Mouse (Mus musculus) MEL (cell line): ENCODE data around the gene Robo1. TPM values are rescaled to one million over a fixed set of nuclear protein-coding genes. Genes with fewer than 3 reads are reported as not detected.

Experiments used
- DNase-seq: peaks from one replicate; pipeline ENCODE4 v3.0.0; 2011; ENCODE audit warnings: low read depth, low spot score
- H3K27ac ChIP-seq: 2 replicates; pipeline ENCODE4 v1.5.1; 2012; ENCODE audit warnings: low read depth, mild to moderate bottlenecking, control low read depth, low read length, moderate library complexity; ENCODE audit not compliant: control insufficient read depth
- H3K27me3 ChIP-seq, 2 experiments: fragments of 150-350 bp in 1 of 2; sonication (generic) in 1 of 2; 2 replicates each; pipeline ENCODE4 v1.6.1; 2012; ENCODE audit warnings: low read length in 2 of 2, mild to moderate bottlenecking in 2 of 2, improper control_type of control experiment in 1 of 2, moderate library complexity in 1 of 2; ENCODE audit not compliant: insufficient read depth in 2 of 2, control insufficient read depth in 1 of 2
- H3K36me3 ChIP-seq, 2 experiments: 2 replicates each; pipeline ENCODE4 v1.6.1; 2012 to 2014; ENCODE audit warnings: low read length in 2 of 2, improper control_type of control experiment in 1 of 2, inconsistent platforms in 1 of 2, mild to moderate bottlenecking in 1 of 2; ENCODE audit not compliant: insufficient read depth in 2 of 2, control insufficient read depth in 1 of 2
- H3K4me1 ChIP-seq, 2 experiments: fragments of 150-350 bp in 1 of 2; sonication (generic) in 1 of 2; 2 replicates each; pipeline ENCODE4 v1.6.1; 2012; ENCODE audit warnings: low read length in 2 of 2, improper control_type of control experiment in 1 of 2, mild to moderate bottlenecking in 1 of 2; ENCODE audit not compliant: insufficient read depth in 2 of 2, control insufficient read depth in 1 of 2
- H3K4me3 ChIP-seq, 2 experiments: fragments of 150-350 bp in 1 of 2; sonication (generic) in 1 of 2; 2 replicates each; pipeline ENCODE4 v1.5.1; 2012; ENCODE audit warnings: low read depth in 2 of 2, low read length in 2 of 2, mild to moderate bottlenecking in 2 of 2, moderate library complexity in 2 of 2, control low read depth in 1 of 2, improper control_type of control experiment in 1 of 2; ENCODE audit not compliant: control insufficient read depth in 1 of 2, insufficient read depth in 1 of 2
- H3K79me2 ChIP-seq: 2 replicates; pipeline ENCODE4 v1.6.1; 2012; ENCODE audit warnings: mild to moderate bottlenecking, low read length, moderate library complexity; ENCODE audit not compliant: control insufficient read depth, poor library complexity, insufficient read depth
- H3K9ac ChIP-seq: 2 replicates; pipeline ENCODE4 v1.6.1; 2012; ENCODE audit warnings: low read depth, mild to moderate bottlenecking, control low read depth, low read length, moderate library complexity; ENCODE audit not compliant: control insufficient read depth, poor library complexity, severe bottlenecking
- H3K9me3 ChIP-seq: fragments of 150-350 bp; sonication (generic); replicated peaks from 2 replicates; pipeline ENCODE4 v1.6.1; 2012; ENCODE audit warnings: mild to moderate bottlenecking, low read length, improper control_type of control experiment, moderate library complexity; ENCODE audit not compliant: insufficient read depth
- BHLHE40 ChIP-seq: IDR thresholded peaks from 2 replicates; pipeline ENCODE4 v1.6.1; 2012; ENCODE audit warnings: low read depth, mild to moderate bottlenecking, inconsistent platforms, low read length, improper control_type of control experiment, borderline replicate concordance
- CTCF ChIP-seq, 3 experiments: IDR thresholded peaks in 2 of 3; conservative IDR thresholded peaks in 1 of 3; 2 replicates each; pipeline ENCODE4 v1.5.1; 2011 to 2012; ENCODE audit warnings: low read length in 3 of 3, low read depth in 2 of 3, mild to moderate bottlenecking in 2 of 3, improper control_type of control experiment in 1 of 3, inconsistent platforms in 1 of 3, mixed read lengths in 1 of 3, moderate library complexity in 1 of 3; ENCODE audit not compliant: control insufficient read depth in 1 of 3, insufficient read depth in 1 of 3, poor library complexity in 1 of 3, severe bottlenecking in 1 of 3
- E2F4 ChIP-seq: IDR thresholded peaks from 2 replicates; pipeline ENCODE4 v1.6.1; 2011; ENCODE audit warnings: low read depth, low read length, improper control_type of control experiment, borderline replicate concordance
- GABPA ChIP-seq: IDR thresholded peaks from 2 replicates; pipeline ENCODE4 v1.6.1; 2012; ENCODE audit warnings: low read depth, mild to moderate bottlenecking, inconsistent platforms, low read length, improper control_type of control experiment, moderate library complexity
- GATA1 ChIP-seq: IDR thresholded peaks from 2 replicates; pipeline ENCODE4 v1.6.1; 2011; ENCODE audit warnings: low read depth, low read length, improper control_type of control experiment
- HCFC1 ChIP-seq: IDR thresholded peaks from 2 replicates; pipeline ENCODE4 v1.6.1; 2012; ENCODE audit warnings: low read depth, mild to moderate bottlenecking, inconsistent platforms, low read length, improper control_type of control experiment, moderate library complexity
- JUND ChIP-seq: IDR thresholded peaks from 2 replicates; pipeline ENCODE4 v1.6.1; 2011; ENCODE audit warnings: low read depth, mild to moderate bottlenecking, improper control_type of control experiment, low read length
- MAFK ChIP-seq: IDR thresholded peaks from 2 replicates; pipeline ENCODE4 v1.6.1; 2011; ENCODE audit warnings: low read depth, mild to moderate bottlenecking, low read length, improper control_type of control experiment, borderline replicate concordance
- MAX ChIP-seq: IDR thresholded peaks from 2 replicates; pipeline ENCODE4 v1.6.1; 2011; ENCODE audit warnings: low read length, improper control_type of control experiment
- NELFE ChIP-seq: IDR thresholded peaks from 2 replicates; pipeline ENCODE4 v1.6.1; 2011; ENCODE audit warnings: low read depth, low read length, improper control_type of control experiment
- POLR2A ChIP-seq, 2 experiments: IDR thresholded peaks; 2 replicates each; pipeline ENCODE4 v1.6.1; 2011 to 2012; ENCODE audit warnings: low read length in 2 of 2, mild to moderate bottlenecking in 2 of 2, control low read depth in 1 of 2, improper control_type of control experiment in 1 of 2, low read depth in 1 of 2, moderate library complexity in 1 of 2; ENCODE audit not compliant: control insufficient read depth in 1 of 2, insufficient read depth in 1 of 2, poor library complexity in 1 of 2
- RCOR1 ChIP-seq: IDR thresholded peaks from 2 replicates; pipeline ENCODE4 v1.6.1; 2012; ENCODE audit warnings: low read depth, mild to moderate bottlenecking, inconsistent platforms, low read length, improper control_type of control experiment
- SIN3A ChIP-seq: IDR thresholded peaks from 2 replicates; pipeline ENCODE4 v1.6.1; 2012; ENCODE audit warnings: low read length, improper control_type of control experiment, inconsistent platforms
- SMC3 ChIP-seq: IDR thresholded peaks from 2 replicates; pipeline ENCODE4 v1.6.1; 2011; ENCODE audit warnings: low read depth, low read length, improper control_type of control experiment
- TAL1 ChIP-seq: IDR thresholded peaks from 2 replicates; pipeline ENCODE4 v1.6.1; 2012; ENCODE audit warnings: mild to moderate bottlenecking, inconsistent platforms, low read length, moderate library complexity, mixed read lengths
- UBTF ChIP-seq: IDR thresholded peaks from 2 replicates; pipeline ENCODE4 v1.6.1; 2012; ENCODE audit warnings: low read depth, mild to moderate bottlenecking, inconsistent platforms, low read length, improper control_type of control experiment, moderate library complexity, borderline replicate concordance; ENCODE audit not compliant: insufficient read depth
- USF1 ChIP-seq: IDR thresholded peaks from 2 replicates; pipeline ENCODE4 v1.6.1; 2014; ENCODE audit warnings: low read depth, mild to moderate bottlenecking, inconsistent platforms, low read length, improper control_type of control experiment, moderate library complexity
- USF2 ChIP-seq, 2 experiments: IDR thresholded peaks; 2 replicates each; pipeline ENCODE4 v1.6.1; 2011 to 2012; ENCODE audit warnings: improper control_type of control experiment in 2 of 2, low read length in 2 of 2, borderline replicate concordance in 1 of 2, inconsistent platforms in 1 of 2, low read depth in 1 of 2, mild to moderate bottlenecking in 1 of 2; ENCODE audit not compliant: insufficient read depth in 1 of 2
- ZC3H11A ChIP-seq: IDR thresholded peaks from 2 replicates; pipeline ENCODE4 v1.6.1; 2012; ENCODE audit warnings: low read depth, mild to moderate bottlenecking, inconsistent platforms, low read length, improper control_type of control experiment
- polyA plus RNA-seq, 2 experiments: library from polyadenylated mRNA; stranded (reverse) in 1 of 2; unstranded in 1 of 2; fragments of >175 nt in 1 of 2; fragments of >200 nt in 1 of 2; gene quantifications; 2 replicates each; pipeline versions ENCODE4 v1.2.1 to v1.2.4; 2012; ENCODE audit warnings: low replicate concordance in 2 of 2, low read depth in 1 of 2; ENCODE audit not compliant: insufficient read length in 2 of 2, insufficient read depth in 1 of 2, missing spikeins in 1 of 2
- total RNA-seq: library from RNA; depleted of rRNA; stranded (reverse); fragments of 300-350 nt; gene quantifications from 2 replicates; pipeline ENCODE4 v1.2.3, GENCODE M21; 2012

The Robo1 gene
- total and polyA plus RNA-seq, 3 experiments, result not detected

GRCm38 (mm10) chr16:72740218-72740617 is 432.1 kb downstream of the Robo1 start:
- no peaks in the 10 kb centered on the region for H3K9me3 ChIP-seq
- H3K27me3 ChIP-seq, result no peaks in the 10 kb centered on the region
- H3K4me3 ChIP-seq, result no peak overlapping the region
- H3K79me2 ChIP-seq, result no peaks in the 10 kb centered on the region
- no peak overlapping the region for H3K27ac ChIP-seq
- no peak for DNase-seq
- no peak overlapping the region for H3K9ac ChIP-seq
- H3K4me1 ChIP-seq, result no peaks in the 10 kb centered on the region
- TF ChIP-seq CTCF (IDR thresholded peaks at IDR 0.05 in 2 of 3, conservative IDR thresholded peaks at IDR 0.05 in 1 of 3; ENCODE audit: control insufficient read depth in 1 of 3, insufficient read depth in 1 of 3, low read depth in 2 of 3, low read length in 3 of 3, poor library complexity in 1 of 3, severe bottlenecking in 1 of 3) (no peak), E2F4 (no peak), USF1 (no peak), SMC3 (no peak), GABPA (no peak), UBTF (no peak), GATA1 (no peak), MAX (no peak), POLR2A (IDR thresholded peaks at IDR 0.05; ENCODE audit: control insufficient read depth in 1 of 2, insufficient read depth in 1 of 2, low read depth in 1 of 2, low read length in 2 of 2, poor library complexity in 1 of 2) (no peak), RCOR1 (no peak)
- TF ChIP-seq, all 39 proteins: peak for 0
- no peaks in the 10 kb centered on the region for H3K36me3 ChIP-seq

DNA sequence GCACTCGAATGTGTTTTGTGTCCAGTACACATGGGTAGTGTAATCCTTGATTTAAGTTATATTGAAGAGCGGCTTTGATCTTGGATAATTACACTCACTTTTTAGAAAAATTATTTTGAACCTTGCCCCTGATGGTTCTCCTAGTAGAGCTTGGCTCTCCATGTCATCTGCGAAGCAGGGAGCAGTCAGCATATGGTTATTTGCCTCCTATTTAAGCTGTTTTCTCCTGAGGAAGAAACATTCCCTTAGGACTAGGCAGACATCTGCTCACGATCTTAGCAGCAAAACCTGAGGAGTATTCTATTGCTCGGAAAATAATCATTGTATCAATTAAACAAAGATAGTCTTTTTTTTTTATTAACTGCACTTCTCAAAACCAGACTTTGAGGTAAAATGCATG is 439.6 kb downstream of the Robo1 start:
- H3K36me3 ChIP-seq, result no peaks in the 10 kb centered on the region
- H3K79me2 ChIP-seq, result no peaks in the 10 kb centered on the region
- TF ChIP-seq USF1 (no peak), UBTF (no peak), JUND (no peak), BHLHE40 (no peak), ZC3H11A (no peak), E2F4 (no peak), SIN3A (no peak), USF2 (IDR thresholded peaks at IDR 0.05; ENCODE audit: borderline replicate concordance in 1 of 2, insufficient read depth in 1 of 2, low read depth in 1 of 2, low read length in 2 of 2) (no peak), NELFE (no peak), HCFC1 (no peak), MAFK (no peak), TAL1 (no peak), MAX (no peak)
- no peak overlapping the region for H3K4me3 ChIP-seq
- DNase-seq, result no peak
- no peak overlapping the region for H3K9ac ChIP-seq
- no peak overlapping the region for H3K27ac ChIP-seq
- H3K9me3 ChIP-seq, result no peaks in the 10 kb centered on the region
- H3K27me3 ChIP-seq, result no peaks in the 10 kb centered on the region
- no peaks in the 10 kb centered on the region for H3K4me1 ChIP-seq
